Mouse (Mus musculus) bone marrow, adult 2 months (tissue): Measurements from ENCODE around the gene Hspb11.

ENCODE experiments used
- CTCF ChIP-seq: fragments of 200-500 bp; IDR thresholded peaks from 2 replicates; pipeline ENCODE4 v1.5.1; 2011; ENCODE audit warnings: low read length, control low read depth; ENCODE audit not compliant: control insufficient read depth, insufficient read depth
- POLR2A ChIP-seq: fragments of 200-500 bp; IDR thresholded peaks from 2 replicates; pipeline ENCODE4 v1.6.1; 2011; ENCODE audit warnings: low read depth, mild to moderate bottlenecking, control low read depth, low read length, borderline replicate concordance; ENCODE audit not compliant: control insufficient read depth

DNA sequence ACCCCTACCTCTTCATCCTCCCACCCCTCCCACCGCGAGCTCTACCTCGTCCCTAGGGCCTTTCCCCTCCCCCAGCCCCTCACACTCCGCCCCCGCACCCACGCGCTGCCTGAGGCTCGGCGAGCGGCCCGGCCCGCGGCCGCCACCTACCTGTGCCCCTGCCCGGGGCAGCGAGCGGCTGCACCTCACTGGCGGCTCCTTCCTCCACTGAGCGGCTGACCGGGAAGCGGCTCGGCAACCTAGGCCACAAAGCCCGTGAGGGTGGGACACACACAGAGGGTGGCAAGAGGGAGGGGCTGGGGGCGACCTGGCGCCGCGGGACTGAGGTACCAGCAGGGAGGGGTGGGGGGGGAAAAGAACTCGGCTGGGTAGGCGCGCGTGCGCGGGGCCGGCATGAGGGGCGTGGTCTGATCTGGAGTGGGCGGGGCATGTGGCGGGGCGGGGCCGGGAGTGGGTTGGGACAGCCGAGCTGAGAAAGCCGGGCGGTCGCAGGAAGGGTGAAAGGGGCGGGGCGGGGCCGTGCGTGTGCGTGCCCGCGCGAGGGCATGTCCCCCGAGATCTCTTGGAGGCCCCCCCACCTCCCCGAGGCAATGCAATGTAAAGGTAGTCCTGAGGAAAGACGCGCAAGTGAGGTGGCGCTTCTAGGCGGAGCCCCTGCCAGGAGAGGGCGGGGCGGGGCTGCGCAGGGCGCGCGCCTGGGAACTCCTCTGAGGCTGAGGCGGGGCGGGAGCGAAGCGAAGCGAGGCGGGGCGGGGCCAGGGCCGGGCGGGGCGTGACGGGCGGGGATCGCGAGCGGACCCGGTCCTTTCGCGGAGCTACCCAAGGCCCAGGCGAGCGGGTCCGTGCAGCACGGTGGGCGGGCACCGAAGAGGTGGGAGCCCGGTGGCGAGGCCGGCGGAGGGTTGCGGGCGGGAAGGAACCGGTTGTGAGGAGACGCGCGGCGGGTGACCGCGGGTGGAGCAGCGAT lies at the start of gene Hspb11, which contains the start of gene Lrrc42:
- TF ChIP-seq CTCF (peak; percentile 4; the same call in 1 of the 2 replicates), POLR2A (no peak; the same call in 1 of the 2 replicates)
